Mouse (Mus musculus): ENCODE data around the gene Tatdn2.

Tatdn2 gene

DNA sequence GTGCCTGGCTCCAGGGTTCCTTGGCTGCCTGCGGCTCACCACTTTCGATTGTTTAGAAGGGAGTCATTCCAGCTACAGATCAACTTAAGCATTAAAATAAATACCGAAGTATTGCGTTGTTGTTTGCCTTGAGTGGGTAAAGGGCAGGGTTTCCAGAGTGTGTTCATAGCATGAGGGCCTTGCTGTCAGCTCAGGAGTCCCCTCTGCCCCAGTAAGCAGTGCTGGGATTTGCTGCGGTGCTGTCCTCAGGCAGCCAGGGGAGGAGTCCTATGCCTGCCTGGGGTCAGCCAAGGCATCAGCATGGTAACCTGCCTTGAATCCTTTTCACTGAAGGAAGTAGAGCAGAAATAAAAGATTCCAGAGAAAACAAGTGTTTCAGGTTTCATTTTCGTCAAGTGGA lies 40.0 kb upstream of the Tatdn2 start:
- H3K4me1 ChIP-seq (replicated peaks; ENCODE audit: low read depth, low read length) = peaks cover 83% of the 10 kb centered on the region
- no peaks in the 10 kb centered on the region for H3K36me3 ChIP-seq (ENCODE audit: insufficient read depth, low read length)
- no peak overlapping the region for H3K4me3 ChIP-seq (replicated peaks; ENCODE audit: low read length)
- no peaks in the 10 kb centered on the region for H3K9me3 ChIP-seq (ENCODE audit: low read length)
- H3K27me3 ChIP-seq (ENCODE audit: insufficient read depth, low read length) = no peaks in the 10 kb centered on the region
- TF ChIP-seq POU5F1 (IDR thresholded peaks at IDR 0.05; ENCODE audit: borderline replicate concordance, low read length) (no peak), NANOG (IDR thresholded peaks at IDR 0.05; ENCODE audit: borderline replicate concordance, low read length) (no peak), CTCF (conservative IDR thresholded peaks at IDR 0.05; ENCODE audit: low read length) (no peak)

DNA sequence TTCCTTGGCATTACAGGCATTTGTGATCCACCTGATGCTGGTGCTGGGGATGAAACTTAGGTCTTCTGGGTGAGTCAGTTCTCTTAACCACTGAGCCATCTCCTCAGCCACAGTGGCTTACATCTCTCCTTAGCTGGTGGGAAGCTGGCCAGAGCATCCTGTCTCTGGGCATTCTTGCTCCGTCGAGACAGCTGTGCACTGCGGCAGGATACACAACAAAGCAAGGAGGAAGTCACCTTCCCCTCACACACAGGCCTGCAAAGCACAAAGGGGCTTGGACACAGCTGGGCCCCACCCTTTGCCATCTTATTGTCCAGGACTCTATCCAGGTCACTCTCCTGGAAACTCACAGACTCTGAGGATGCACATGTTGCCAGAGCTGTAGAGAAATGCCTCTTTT lies 38.6 kb upstream of the Tatdn2 start:
- no peaks in the 10 kb centered on the region for H3K36me3 ChIP-seq (ENCODE audit: insufficient read depth, low read length)
- H3K4me3 ChIP-seq (replicated peaks; ENCODE audit: low read length) = no peak overlapping the region
- no peaks in the 10 kb centered on the region for H3K9me3 ChIP-seq (ENCODE audit: low read length)
- peaks cover 79% of the 10 kb centered on the region for H3K4me1 ChIP-seq (replicated peaks; ENCODE audit: low read depth, low read length)
- no peak for TF ChIP-seq NANOG (IDR thresholded peaks at IDR 0.05; ENCODE audit: borderline replicate concordance, low read length)
- TF ChIP-seq CTCF (conservative IDR thresholded peaks at IDR 0.05; ENCODE audit: low read length) = no peak
- no peak for TF ChIP-seq POU5F1 (IDR thresholded peaks at IDR 0.05; ENCODE audit: borderline replicate concordance, low read length)
- no peaks in the 10 kb centered on the region for H3K27me3 ChIP-seq (ENCODE audit: insufficient read depth, low read length)

DNA sequence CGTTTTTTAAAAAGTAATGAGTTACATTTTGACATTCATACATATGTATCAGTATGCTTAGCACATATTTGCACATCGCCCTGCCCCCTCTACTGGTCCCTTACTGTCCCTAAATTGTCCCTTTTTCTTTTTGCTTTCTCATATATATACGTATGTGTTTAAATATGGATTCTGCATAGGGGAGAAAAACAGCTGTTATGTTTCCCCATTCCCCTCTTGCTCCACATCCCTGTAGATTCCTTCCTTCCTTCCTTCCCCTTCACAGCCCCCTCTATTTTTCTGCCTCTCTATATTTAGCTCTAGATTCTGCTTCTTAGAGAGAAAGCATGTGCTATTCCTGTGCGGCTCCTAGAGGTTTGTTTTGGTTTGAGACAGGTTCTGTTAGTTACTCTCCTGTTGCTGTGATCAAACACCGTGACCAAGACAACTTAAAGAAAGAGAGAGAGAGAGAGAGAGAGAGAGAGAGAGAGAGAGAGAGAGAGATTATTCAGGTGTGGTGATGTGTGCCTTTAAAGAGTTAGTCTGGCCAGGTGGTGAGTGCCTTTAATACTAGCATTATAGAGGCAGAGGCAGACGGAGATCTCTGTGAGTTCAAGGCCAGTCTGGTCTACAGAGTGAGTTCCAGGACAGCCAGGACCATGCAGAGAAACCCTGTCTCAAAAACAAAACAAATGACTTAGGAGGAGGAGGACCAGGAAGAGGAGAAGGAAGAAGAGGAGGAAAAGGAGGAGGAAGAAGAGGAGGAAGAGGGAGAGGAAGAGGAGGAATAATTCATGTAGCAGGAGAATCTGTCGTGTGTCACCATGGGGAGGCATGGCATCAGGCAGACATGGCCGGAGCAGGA lies 37.0 kb upstream of the Tatdn2 start:
- H3K27me3 ChIP-seq (ENCODE audit: insufficient read depth, low read length) = no peaks in the 10 kb centered on the region
- no peaks in the 10 kb centered on the region for H3K36me3 ChIP-seq (ENCODE audit: insufficient read depth, low read length)
- H3K9me3 ChIP-seq (ENCODE audit: low read length) = no peaks in the 10 kb centered on the region
- no peak overlapping the region for H3K4me3 ChIP-seq (replicated peaks; ENCODE audit: low read length)
- TF ChIP-seq CTCF (conservative IDR thresholded peaks at IDR 0.05; ENCODE audit: low read length) (no peak), POU5F1 (IDR thresholded peaks at IDR 0.05; ENCODE audit: borderline replicate concordance, low read length) (no peak), NANOG (IDR thresholded peaks at IDR 0.05; ENCODE audit: borderline replicate concordance, low read length) (no peak)
- H3K4me1 ChIP-seq (replicated peaks; ENCODE audit: low read depth, low read length) = peaks cover 62% of the 10 kb centered on the region

DNA sequence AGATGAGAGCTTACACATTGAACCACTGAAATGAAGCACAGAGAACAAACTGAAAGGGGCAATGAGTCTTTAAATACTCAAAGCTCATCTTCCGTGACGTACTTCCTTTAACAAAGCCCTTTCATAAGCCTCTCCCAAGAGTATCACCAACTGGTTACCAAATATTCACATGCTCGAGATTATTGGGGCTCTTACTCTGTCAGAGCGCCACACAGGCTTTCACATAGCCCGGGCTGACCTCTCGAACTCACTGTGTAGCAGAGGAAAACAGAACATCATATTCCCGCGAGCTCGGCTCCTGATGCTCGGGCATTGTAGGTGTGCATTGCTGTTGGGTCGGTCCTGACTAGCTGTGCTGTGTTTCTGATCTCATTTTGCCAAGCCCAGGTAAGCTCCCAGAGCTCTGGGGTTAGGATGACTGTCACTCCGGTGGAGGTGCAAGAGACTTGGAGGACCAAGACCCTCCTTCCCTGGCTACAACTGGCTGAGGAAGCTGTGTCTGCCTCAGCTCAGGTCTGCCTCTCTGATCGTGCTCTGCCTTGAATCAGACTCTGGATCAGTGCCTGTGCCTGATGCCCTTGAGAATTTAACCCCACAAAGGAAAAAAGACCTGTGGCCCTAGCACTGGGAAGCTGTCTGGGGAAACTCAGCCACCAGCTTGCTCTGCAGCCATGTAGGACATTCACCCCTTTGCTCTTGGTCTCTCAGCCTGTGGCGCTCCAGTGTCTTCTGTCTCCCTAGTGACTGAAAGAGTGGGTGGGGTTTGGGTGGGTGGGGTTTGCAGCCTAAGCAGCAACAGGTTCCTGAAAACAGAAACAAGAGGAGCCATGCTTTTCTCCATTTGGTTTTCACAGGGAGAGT lies 36.1 kb upstream of the Tatdn2 start:
- Histone ChIP-seq H3K4me3 (replicated peaks; ENCODE audit: low read length) (peak overlapping the region; percentile 55), H3K27me3 (ENCODE audit: insufficient read depth, low read length) (no peaks in the 10 kb centered on the region), H3K4me1 (replicated peaks; ENCODE audit: low read depth, low read length) (peaks cover 54% of the 10 kb centered on the region), H3K36me3 (ENCODE audit: insufficient read depth, low read length) (no peaks in the 10 kb centered on the region), H3K9me3 (ENCODE audit: low read length) (no peaks in the 10 kb centered on the region)
- TF ChIP-seq NANOG (IDR thresholded peaks at IDR 0.05; ENCODE audit: borderline replicate concordance, low read length) = no peak
- no peak for TF ChIP-seq POU5F1 (IDR thresholded peaks at IDR 0.05; ENCODE audit: borderline replicate concordance, low read length)
- no peak for TF ChIP-seq CTCF (conservative IDR thresholded peaks at IDR 0.05; ENCODE audit: low read length)

DNA sequence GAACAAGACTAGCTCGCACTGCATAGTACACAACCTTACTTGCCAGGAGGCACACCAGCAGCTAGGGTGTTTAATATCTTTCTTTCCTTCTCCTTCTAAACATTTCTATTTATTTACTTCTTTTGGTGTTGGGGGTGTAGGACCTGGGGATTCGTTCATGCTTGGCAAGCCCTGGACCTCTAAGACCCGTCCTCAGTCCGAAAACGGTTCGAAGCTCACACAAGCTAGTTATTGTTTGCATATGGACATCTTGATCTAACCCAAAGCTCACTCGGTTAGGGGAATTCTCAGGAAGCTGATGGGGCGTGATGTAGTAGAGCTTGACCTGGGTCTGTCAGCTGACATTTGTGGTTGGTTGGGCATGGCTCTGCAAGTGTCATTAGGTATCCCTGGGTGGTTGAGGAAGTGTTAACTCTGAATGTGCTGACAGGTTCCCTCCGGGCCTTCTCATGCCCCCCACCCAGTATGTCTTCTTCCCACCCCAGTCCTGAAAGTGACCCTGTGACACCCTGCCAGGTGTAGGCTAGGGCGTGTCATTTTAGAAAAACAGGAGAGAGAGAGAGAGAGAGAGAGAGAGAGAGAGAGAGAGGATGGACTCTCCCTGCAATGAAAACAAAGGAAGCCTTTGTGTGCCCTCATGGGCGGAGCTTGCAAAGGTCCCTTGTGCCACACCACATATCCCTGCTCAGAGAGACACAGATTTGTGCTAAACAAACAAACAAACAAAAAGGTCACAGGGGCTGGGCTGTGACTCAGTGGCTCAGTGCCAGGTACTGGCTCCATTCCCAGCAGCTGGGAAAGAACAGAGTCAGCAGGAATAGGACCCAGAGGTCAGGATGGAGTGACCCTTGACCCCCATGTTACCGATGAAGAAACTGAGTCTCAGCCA lies 35.3 kb upstream of the Tatdn2 start:
- Histone ChIP-seq H3K9me3 (ENCODE audit: low read length) (no peaks in the 10 kb centered on the region), H3K4me1 (replicated peaks; ENCODE audit: low read depth, low read length) (peaks cover 51% of the 10 kb centered on the region), H3K36me3 (ENCODE audit: insufficient read depth, low read length) (no peaks in the 10 kb centered on the region), H3K4me3 (replicated peaks; ENCODE audit: low read length) (peak overlapping the region; percentile 39), H3K27me3 (ENCODE audit: insufficient read depth, low read length) (no peaks in the 10 kb centered on the region)
- TF ChIP-seq CTCF (conservative IDR thresholded peaks at IDR 0.05; ENCODE audit: low read length) (no peak), NANOG (IDR thresholded peaks at IDR 0.05; ENCODE audit: borderline replicate concordance, low read length) (no peak), POU5F1 (IDR thresholded peaks at IDR 0.05; ENCODE audit: borderline replicate concordance, low read length) (no peak)

DNA sequence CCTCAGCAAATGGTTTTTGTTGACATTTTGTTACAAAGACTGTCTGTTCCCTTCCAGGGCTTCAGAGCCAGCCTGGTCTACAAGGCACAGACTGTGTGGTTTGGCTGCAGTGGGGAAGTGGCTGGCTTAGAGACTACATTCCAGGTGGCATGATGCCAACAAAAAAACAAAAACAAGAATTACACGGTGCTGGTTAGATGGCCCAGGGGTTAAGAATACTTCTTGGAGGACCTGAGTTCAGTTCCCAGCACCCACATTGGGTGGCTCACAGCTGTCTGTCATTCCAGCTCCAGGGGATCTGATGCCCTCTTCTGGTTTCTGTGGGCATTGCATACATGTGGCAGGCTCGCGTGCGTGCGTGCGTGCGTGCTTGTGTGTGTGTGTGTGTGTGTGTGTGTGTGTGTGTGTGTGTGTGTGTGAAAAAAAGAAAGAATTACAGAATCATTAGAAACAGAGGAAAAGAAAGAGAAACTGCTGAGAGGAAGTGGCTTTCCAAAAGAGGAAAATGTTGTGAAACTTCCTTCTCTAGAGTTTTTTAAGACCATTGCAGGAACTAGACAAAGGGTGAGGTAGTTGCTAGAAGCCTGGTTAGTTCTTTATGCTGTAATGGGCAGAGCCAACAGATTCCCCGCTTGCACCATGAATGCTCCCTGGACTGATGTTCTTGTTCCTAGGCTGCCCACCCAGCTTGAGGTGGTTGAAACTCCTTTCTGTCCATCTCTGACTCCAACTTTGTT lies 33.7 kb upstream of the Tatdn2 start:
- Histone ChIP-seq H3K4me1 (replicated peaks; ENCODE audit: low read depth, low read length) (peaks cover 54% of the 10 kb centered on the region), H3K36me3 (ENCODE audit: insufficient read depth, low read length) (no peaks in the 10 kb centered on the region), H3K9me3 (ENCODE audit: low read length) (no peaks in the 10 kb centered on the region), H3K27me3 (ENCODE audit: insufficient read depth, low read length) (no peaks in the 10 kb centered on the region), H3K4me3 (replicated peaks; ENCODE audit: low read length) (no peak overlapping the region)
- TF ChIP-seq CTCF (conservative IDR thresholded peaks at IDR 0.05; ENCODE audit: low read length) = peak; percentile 35
- TF ChIP-seq POU5F1 (IDR thresholded peaks at IDR 0.05; ENCODE audit: borderline replicate concordance, low read length) = no peak
- TF ChIP-seq NANOG (IDR thresholded peaks at IDR 0.05; ENCODE audit: borderline replicate concordance, low read length) = no peak

DNA sequence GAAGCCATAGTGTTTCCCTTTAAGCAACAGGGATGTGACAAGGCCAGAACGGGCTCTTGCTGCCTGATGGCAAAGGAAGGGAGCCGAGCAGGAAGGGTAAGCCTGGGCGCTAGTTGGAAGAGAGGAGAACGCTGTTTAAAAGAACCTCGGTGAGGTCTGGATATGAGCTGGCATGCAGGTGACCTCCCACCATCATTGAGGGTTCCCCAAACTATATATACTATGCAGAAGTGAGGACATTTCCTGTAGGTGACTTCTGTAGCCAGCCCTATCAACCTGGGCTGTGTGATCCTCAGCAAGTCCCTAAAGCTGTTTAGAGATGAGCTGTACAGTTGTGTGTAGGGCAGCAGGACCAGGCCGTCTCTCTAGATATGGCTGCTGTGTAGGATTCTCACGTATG lies 32.5 kb upstream of the Tatdn2 start:
- Histone ChIP-seq H3K36me3 (ENCODE audit: insufficient read depth, low read length) (no peaks in the 10 kb centered on the region), H3K27me3 (ENCODE audit: insufficient read depth, low read length) (no peaks in the 10 kb centered on the region), H3K4me3 (replicated peaks; ENCODE audit: low read length) (no peak overlapping the region), H3K9me3 (ENCODE audit: low read length) (no peaks in the 10 kb centered on the region), H3K4me1 (replicated peaks; ENCODE audit: low read depth, low read length) (peaks cover 55% of the 10 kb centered on the region)
- TF ChIP-seq CTCF (conservative IDR thresholded peaks at IDR 0.05; ENCODE audit: low read length) (no peak), POU5F1 (IDR thresholded peaks at IDR 0.05; ENCODE audit: borderline replicate concordance, low read length) (no peak), NANOG (IDR thresholded peaks at IDR 0.05; ENCODE audit: borderline replicate concordance, low read length) (no peak)
